23 mouse cellular contexts compared by ENCODE assay signal in the genomic region with DNA sequence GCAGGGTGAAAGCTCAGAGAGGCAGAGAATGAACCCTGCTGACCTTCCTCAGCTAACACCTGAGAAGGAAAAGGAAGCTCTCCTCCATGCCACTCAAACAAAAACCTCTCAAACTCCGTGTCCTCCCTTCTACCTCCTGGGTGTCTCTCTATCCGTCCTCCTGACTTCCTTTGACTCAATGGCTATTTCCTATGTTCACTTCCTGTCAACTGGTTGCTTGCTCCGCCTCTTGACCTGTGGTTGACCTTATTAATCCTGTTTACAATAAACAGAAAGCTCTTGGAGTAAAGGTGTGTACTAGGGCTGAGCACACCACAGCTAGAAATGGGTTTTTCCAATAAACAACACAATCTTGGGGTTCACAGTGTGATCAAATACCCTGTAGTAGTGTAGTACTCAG. TPM values are rescaled to one million over a fixed set of nuclear protein-coding genes. Genes with fewer than 3 reads are reported as not detected.
DNase-seq lines count a peak whose midpoint lies in the region; TF ChIP-seq lines count a peak whose summit lies in the region.
"Had no signal": no experiment of that assay in that cellular context is flagged by ENCODE, and none has a peak within 500 bp of the region (broad histone marks: within the 10 kb centered on the region; RNA-seq: fewer than 3 reads in every experiment).

No protein-coding gene starts in this region.

- H3K27me3 ChIP-seq in E14TG2a.4 (ENCODE audit: insufficient read depth, low read length), result no peaks in the 10 kb centered on the region
- H3K27me3 ChIP-seq: CH12.LX; embryonic facial prominence, embryonic 15.5 days; hindbrain, embryonic 12.5 days; intestine, embryonic 15.5 days; Patski had no signal

- H3K4me1 ChIP-seq in E14TG2a.4 (replicated peaks; ENCODE audit: low read depth, low read length), result peaks cover 27% of the 10 kb centered on the region
- H3K4me1 ChIP-seq in lung, adult 2 months (ENCODE audit: control insufficient read depth, insufficient read depth, low read length), result 0 out of 2 replicates have a peak, but pooled peaks cover 2% of the 10 kb centered on the region
- H3K4me1 ChIP-seq: embryonic facial prominence, embryonic 15.5 days; forebrain, embryonic 10.5 days; hindbrain, embryonic 12.5 days; intestine, embryonic 15.5 days had no signal

- TF ChIP-seq CTCF in E14TG2a.4 (conservative IDR thresholded peaks at IDR 0.05; ENCODE audit: low read length), result no peak
- no peak for TF ChIP-seq CTCF in lung, adult 2 months (IDR thresholded peaks at IDR 0.05; ENCODE audit: insufficient read depth, low read length)

- no peak for TF ChIP-seq POLR2A in lung, adult 2 months (IDR thresholded peaks at IDR 0.05; ENCODE audit: borderline replicate concordance, extremely low read depth, low read depth, low read length)

- peaks cover 71% of the 10 kb centered on the region for H3K36me3 ChIP-seq in E14TG2a.4 (ENCODE audit: insufficient read depth, low read length)

- 0 out of 2 replicates have a peak overlapping the region, but pooled peaks have one; percentile 8 for H3K4me3 ChIP-seq in E14TG2a.4 (replicated peaks; ENCODE audit: low read length)
- H3K4me3 ChIP-seq in lung, adult 2 months (replicated peaks; ENCODE audit: extremely low read depth, low read depth, low read length), result no peak overlapping the region
- H3K4me3 ChIP-seq: embryonic facial prominence, embryonic 15.5 days; erythroblast, embryonic 14.5 days; forebrain, embryonic 10.5 days; heart, embryonic 10.5 days; hindbrain, embryonic 12.5 days; intestine, embryonic 15.5 days had no signal

- WGBS in lung, adult 2 months, result 45% methylated on average over 3 of the region's 3 CpGs

- peak; percentile 26 for DNase-seq in A20 (ENCODE audit: low read depth, low spot score)
- DNase-seq in R1 (ENCODE audit: low read depth, low spot score), result peak; percentile 96
- DNase-seq in induced T-regulatory cell, adult 2 months (ENCODE audit: low read depth), result peak; percentile 53
- DNase-seq in left cerebral cortex, adult 9 months (ENCODE audit: low spot score in 2 of 2), result no peak
- no peak for DNase-seq in lung, adult 2 months
- no peak for DNase-seq in cerebellum, adult 11-12 months
- DNase-seq: adrenal gland, postnatal 10 days; B cell, adult 2 months; cerebellum, adult 2 months; cerebellum, postnatal 10 days; heart, adult 18-20 months; heart, postnatal 10 days; heart, postnatal 4 days; kidney, adult 8-10 months had no signal

- H3K9me3 ChIP-seq in E14TG2a.4 (ENCODE audit: low read length), result no peaks in the 10 kb centered on the region
- H3K9me3 ChIP-seq: embryonic facial prominence, embryonic 15.5 days; forebrain, embryonic 10.5 days; heart, embryonic 10.5 days; hindbrain, embryonic 12.5 days; intestine, embryonic 15.5 days had no signal

RNA-seq across cellular contexts. Expression of a gene that starts 10.4 kb away (rescaled TPM):
- 52.7 and 69.7 TPM in 2 replicates for polyA plus RNA-seq in lung, adult 2 months (2012; rRNA removed)

RNA-seq across cellular contexts. Expression of a gene that starts 40.0 kb away (rescaled TPM):
- polyA plus RNA-seq in lung, adult 2 months (2012; rRNA removed), result 4.0 and 6.7 TPM in 2 replicates
- polyA plus RNA-seq: Patski had no signal

Comparison
In these comparisons a context has a peak if more than half of its experiments do, and no peak if none do; other contexts are left out.
1. DNase-seq: peak in A20 (single experiment), R1 (single experiment) and induced T-regulatory cell, adult 2 months (single experiment); none in left cerebral cortex, adult 9 months (0 of 2), lung, adult 2 months (single experiment) and cerebellum, adult 11-12 months (single experiment).